Mouse (Mus musculus) small intestine, adult 2 months (tissue): Measurements from ENCODE around the gene Hps6. TPM values are rescaled to one million over a fixed set of nuclear protein-coding genes. Genes with fewer than 3 reads are reported as not detected.

Experiments used
- H3K27ac ChIP-seq: fragments of 200-500 bp; 2 replicates; pipeline ENCODE4 v1.5.1; 2012; ENCODE audit warnings: low read depth, low read length, control low read depth, inconsistent platforms; ENCODE audit not compliant: insufficient read depth
- H3K27me3 ChIP-seq: fragments of 200-500 bp; 2 replicates; pipeline ENCODE4 v1.6.1; 2012; ENCODE audit warnings: mild to moderate bottlenecking, moderate library complexity, low read length, inconsistent platforms; ENCODE audit not compliant: control insufficient read depth, insufficient read depth
- H3K36me3 ChIP-seq: fragments of 200-500 bp; 2 replicates; pipeline ENCODE4 v1.6.1; 2012; ENCODE audit warnings: mild to moderate bottlenecking, low read length, control low read depth, inconsistent platforms; ENCODE audit not compliant: control insufficient read depth, insufficient read depth
- H3K4me1 ChIP-seq: fragments of 200-500 bp; 2 replicates; pipeline ENCODE4 v1.6.1; 2012; ENCODE audit warnings: low read length, inconsistent platforms, mixed read lengths; ENCODE audit not compliant: control insufficient read depth, insufficient read depth, insufficient read length
- H3K4me3 ChIP-seq: fragments of 200-500 bp; 2 replicates; pipeline ENCODE4 v1.5.1; 2012; ENCODE audit warnings: low read depth, mild to moderate bottlenecking, control low read depth, inconsistent platforms, low read length, moderate library complexity
- CTCF ChIP-seq: fragments of 200-500 bp; IDR thresholded peaks from 2 replicates; pipeline ENCODE4 v1.5.1; 2012; ENCODE audit warnings: low read depth, mild to moderate bottlenecking, control low read depth, inconsistent platforms, low read length, moderate library complexity, mixed read lengths; ENCODE audit not compliant: insufficient replicate concordance, insufficient read length; ENCODE audit errors: extremely low read depth
- POLR2A ChIP-seq: fragments of 200-500 bp; IDR thresholded peaks from 2 replicates; pipeline ENCODE4 v1.6.1; 2012; ENCODE audit warnings: low read depth, mild to moderate bottlenecking, control low read depth, inconsistent platforms, low read length, moderate library complexity
- WGBS: fragments of 180-500 bp; shearing (Covaris S2); methylation state at CpG from one replicate; pipeline ENCODE4 v1.1.7; 2018; 5-methylcytosine and 5-hydroxymethylcytosine counted together
- polyA plus RNA-seq: library from polyadenylated mRNA; depleted of rRNA; stranded (reverse); fragments of >200 nt; gene quantifications from 2 replicates; pipeline ENCODE4 v1.2.3, GENCODE M21; 2012

Hps6 gene
- polyA plus RNA-seq, 1 experiment: 5.6 TPM

DNA sequence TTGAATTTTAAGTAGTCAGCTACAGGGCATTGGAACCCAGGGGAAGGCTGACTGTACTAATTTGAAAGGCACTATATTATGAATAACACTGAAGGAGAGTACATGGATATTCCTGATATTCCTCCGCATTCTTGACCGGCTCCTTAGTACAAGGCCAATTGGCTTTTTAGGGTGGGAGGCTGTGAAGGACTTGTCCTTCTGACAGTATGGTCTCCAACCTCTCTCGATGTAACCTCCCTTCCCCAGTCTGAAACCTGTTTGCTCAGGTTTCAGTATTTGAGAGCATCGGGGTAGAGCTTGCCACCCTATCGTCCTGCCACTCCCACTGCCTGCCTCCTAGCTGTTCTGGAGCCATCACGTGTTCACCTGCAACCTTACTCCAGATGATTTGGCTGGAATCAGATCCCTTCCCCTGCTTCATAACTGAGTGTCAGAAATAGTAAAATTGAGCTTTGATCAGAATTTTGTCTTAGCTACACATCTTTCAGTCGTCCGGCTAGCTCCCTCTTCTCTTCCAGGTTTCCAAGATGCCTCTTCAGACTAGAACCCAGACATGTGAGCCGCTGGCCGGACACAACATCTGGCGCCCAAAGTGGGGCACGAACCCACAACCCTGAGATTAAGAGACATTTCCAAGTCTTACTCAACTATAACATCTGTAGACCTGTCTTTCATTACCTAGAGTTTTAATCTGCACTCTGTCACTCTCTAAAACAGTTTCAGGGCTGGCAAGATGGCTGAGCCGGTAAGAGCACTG lies 9.1 kb upstream of the Hps6 start:
- H3K36me3 ChIP-seq: no peaks in the 10 kb centered on the region
- WGBS: 87% methylated on average over 13 of the region's 13 CpGs
- TF ChIP-seq CTCF: no peak
- no peak for TF ChIP-seq POLR2A
- no peak overlapping the region for H3K27ac ChIP-seq
- H3K27me3 ChIP-seq: no peaks in the 10 kb centered on the region
- H3K4me3 ChIP-seq: no peak overlapping the region
- no peaks in the 10 kb centered on the region for H3K4me1 ChIP-seq

GRCm38 (mm10) chr19:45997365-45997764 lies 5.9 kb upstream of the Hps6 start:
- TF ChIP-seq CTCF: no peak
- Histone ChIP-seq H3K4me1 (peaks cover 3% of the 10 kb centered on the region; the same call in 1 of the 2 replicates), H3K27ac (0 out of 2 replicates have a peak overlapping the region, but pooled peaks have one; percentile 92), H3K27me3 (no peaks in the 10 kb centered on the region), H3K4me3 (no peak overlapping the region; the same call in 1 of the 2 replicates), H3K36me3 (no peaks in the 10 kb centered on the region)
- 35% methylated on average over 5 of the region's 5 CpGs for WGBS

- H3K27ac ChIP-seq: peak within 1 kb of the TSS; percentile 92
- under 1% methylated on average over 76 of the region's 76 CpGs for WGBS
- H3K36me3 ChIP-seq: no peaks in the 10 kb centered on the region
- peaks cover 4% of the 10 kb centered on the region; the same call in 1 of the 2 replicates for H3K4me1 ChIP-seq
- H3K4me3 ChIP-seq: peak within 1 kb of the TSS; percentile 89
- no peak; the same call in 1 of the 2 replicates for TF ChIP-seq CTCF
- peak; percentile 68 for TF ChIP-seq POLR2A
- H3K27me3 ChIP-seq: no peaks in the 10 kb centered on the region
Measured at GRCm38 (mm10) chr19:45997785-45998693, 5.3 kb upstream of the Hps6 start, which contains the start of gene Armh3. Gene Armh3, minus strand, starts transcription at chr19:45998488.

- TF ChIP-seq POLR2A: no peak
- no peak for TF ChIP-seq CTCF
- no peaks in the 10 kb centered on the region for H3K36me3 ChIP-seq
- no peak overlapping the region for H3K27ac ChIP-seq
- WGBS: 4% methylated on average over 8 of the region's 8 CpGs
- no peaks in the 10 kb centered on the region for H3K27me3 ChIP-seq
- peak overlapping the region; percentile 89; the same call in 1 of the 2 replicates for H3K4me3 ChIP-seq
- peaks cover 5% of the 10 kb centered on the region for H3K4me1 ChIP-seq
Measured at GRCm38 (mm10) chr19:45998694-45999217, 4.6 kb upstream of the Hps6 start.

DNA sequence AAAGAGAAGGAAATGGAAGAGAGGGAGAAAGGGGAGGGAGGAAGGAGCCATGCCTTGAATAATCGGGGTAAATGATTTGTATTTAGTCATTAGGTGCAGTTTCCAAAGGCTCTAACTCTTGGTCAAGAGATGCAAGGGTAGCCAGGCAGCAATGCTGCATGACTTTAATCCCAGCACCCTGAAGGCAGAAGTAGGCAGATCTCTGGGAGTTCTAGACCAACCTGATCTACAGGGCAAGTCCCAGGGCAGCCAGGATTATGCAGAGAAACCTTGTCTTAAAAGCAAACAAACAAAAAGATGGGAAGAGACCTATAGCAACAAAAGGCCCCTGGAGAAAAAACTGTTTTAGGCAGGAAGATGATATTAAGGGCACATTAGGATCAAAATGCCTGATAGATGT lies 3.9 kb upstream of the Hps6 start:
- H3K4me1 ChIP-seq: peaks cover 11% of the 10 kb centered on the region
- 59% methylated on average over 1 of the region's 1 CpGs for WGBS
- H3K4me3 ChIP-seq: no peak overlapping the region
- H3K27me3 ChIP-seq: no peaks in the 10 kb centered on the region
- no peak overlapping the region for H3K27ac ChIP-seq
- H3K36me3 ChIP-seq: no peaks in the 10 kb centered on the region
- TF ChIP-seq CTCF: no peak

DNA sequence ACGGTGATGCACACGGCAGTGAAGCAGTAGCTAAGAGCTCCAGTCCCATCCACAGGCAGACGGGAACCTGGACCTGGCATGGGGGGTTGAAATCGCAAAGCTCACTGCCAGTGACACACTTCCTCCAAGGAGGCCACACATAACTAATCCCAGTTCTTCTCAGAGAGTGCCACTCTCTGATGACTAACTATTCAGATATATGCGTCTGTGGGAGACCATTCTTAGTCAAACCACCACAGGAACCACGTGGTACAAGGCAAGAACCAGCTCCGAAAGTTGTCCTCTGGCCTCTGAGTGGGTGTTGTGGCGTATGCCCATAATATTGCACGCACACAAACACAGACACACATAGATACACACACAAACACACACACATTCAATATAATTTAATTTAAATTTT lies 1.0 kb upstream of the Hps6 start:
- H3K27me3 ChIP-seq: no peaks in the 10 kb centered on the region
- H3K36me3 ChIP-seq: no peaks in the 10 kb centered on the region; the same call in 1 of the 2 replicates
- no peak overlapping the region for H3K4me3 ChIP-seq
- 70% methylated on average over 9 of the region's 9 CpGs for WGBS
- H3K4me1 ChIP-seq: peaks cover 19% of the 10 kb centered on the region
- H3K27ac ChIP-seq: no peak overlapping the region
- TF ChIP-seq POLR2A: no peak
- TF ChIP-seq CTCF: no peak
